Mouse (Mus musculus) brain, embryonic 14.5 days (tissue): ENCODE measurements around the gene Srsf10. TPM values are rescaled to one million over a fixed set of nuclear protein-coding genes. Genes with fewer than 3 reads are reported as not detected.
A peak's percentile ranks its signal among the peaks of the same experiment; 100 is the strongest.

Experiments
- DNase-seq: peaks from one replicate; pipeline ENCODE4 v3.0.0-alpha.2; 2011; ENCODE audit warnings: low read depth
- CTCF ChIP-seq: fragments of 200-500 bp; IDR thresholded peaks from 2 replicates; pipeline ENCODE4 v1.5.1; 2012; ENCODE audit warnings: inconsistent platforms, mild to moderate bottlenecking, moderate library complexity, borderline replicate concordance; ENCODE audit not compliant: insufficient read depth, insufficient read length; ENCODE audit errors: extremely low read depth
- POLR2A ChIP-seq: fragments of 200-500 bp; IDR thresholded peaks from 2 replicates; pipeline ENCODE4 v1.6.1; 2012; ENCODE audit warnings: mild to moderate bottlenecking, inconsistent platforms, borderline replicate concordance; ENCODE audit not compliant: poor library complexity, insufficient read depth, insufficient read length, severe bottlenecking; ENCODE audit errors: extremely low read depth
- polyA plus RNA-seq: library from polyadenylated mRNA; depleted of rRNA; stranded (reverse); fragments of >200 nt; gene quantifications from 2 replicates; pipeline ENCODE4 v1.2.3, GENCODE M21; 2012

Srsf10 gene
- polyA plus RNA-seq, 1 experiment = 128 TPM

DNA sequence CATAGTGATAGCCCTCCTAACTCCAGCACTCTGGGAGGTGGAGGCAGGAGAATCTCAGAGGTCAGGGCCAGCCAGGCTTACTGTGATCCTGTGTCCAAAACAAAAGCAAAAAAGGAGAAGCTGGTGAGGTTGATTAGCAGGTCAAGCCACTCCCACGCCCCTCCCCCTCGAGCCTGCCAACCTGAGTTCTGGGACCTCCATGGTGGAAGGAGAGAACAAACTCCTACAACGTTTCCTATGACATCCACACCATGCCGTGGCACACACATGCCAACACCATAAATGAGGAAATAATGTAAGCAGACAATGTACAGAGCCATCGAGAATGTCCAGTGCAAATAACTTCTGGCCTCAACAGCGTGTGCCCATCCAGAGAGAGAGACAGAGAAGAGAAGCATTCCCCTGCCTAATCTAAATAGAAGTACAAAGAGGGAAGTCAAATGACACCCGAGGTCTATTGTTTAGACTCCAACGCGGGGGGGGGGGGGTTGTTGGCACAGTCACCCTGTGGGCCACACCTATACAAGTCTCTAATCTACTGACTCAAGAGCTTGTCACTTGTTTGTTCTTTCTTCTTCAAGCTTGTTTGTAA lies 20.5 kb downstream of the Srsf10 start:
- TF ChIP-seq POLR2A (no peak), CTCF (no peak)
- DNase-seq = no peak

DNA sequence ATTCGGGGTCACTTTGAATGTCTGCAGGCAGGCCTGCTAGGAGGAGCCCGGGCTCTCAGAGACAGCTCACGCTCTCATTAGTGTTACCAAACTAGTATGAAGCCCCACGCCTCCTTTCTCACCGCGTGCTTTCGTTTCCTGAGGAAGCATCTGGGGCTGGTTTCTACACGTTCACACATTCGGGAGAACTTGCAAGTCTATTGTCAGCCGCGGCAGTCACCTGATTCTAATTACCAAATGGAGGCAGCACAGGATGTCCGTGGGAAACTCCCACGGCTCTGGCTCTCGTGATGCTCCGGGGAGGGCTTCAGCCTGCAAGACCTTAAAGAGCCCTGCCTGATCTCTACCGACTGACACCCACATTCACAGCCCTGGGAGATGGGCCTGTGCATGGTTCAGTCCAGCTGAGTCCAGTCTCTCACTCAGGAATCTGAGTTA lies 21.1 kb downstream of the Srsf10 start:
- no peak for TF ChIP-seq CTCF
- TF ChIP-seq POLR2A = no peak
- DNase-seq = peak; percentile 84

GRCm38 (mm10) chr4:135877742-135878141 lies 22.2 kb downstream of the Srsf10 start:
- TF ChIP-seq CTCF (peak; percentile 32; the same call in 1 of the 2 replicates), POLR2A (no peak)
- DNase-seq = no peak

DNA sequence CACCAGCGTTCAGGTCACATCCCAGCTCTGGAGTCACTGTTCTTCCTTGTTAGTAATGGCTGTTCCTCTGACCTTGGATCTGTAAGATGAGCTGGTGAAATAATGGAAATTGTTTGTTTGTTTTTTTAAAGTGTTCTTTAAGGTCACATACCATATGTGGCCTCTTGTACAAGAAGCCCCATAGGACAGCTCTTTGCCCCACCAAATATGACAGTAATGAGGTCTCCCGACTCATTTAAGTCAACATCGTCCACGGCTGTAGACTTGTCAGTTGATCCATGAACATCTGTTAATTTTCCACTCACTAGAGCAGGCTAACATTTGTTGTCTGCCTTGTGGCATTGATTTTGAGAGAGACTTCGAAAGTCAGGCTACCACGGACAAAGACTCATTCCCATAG lies 23.5 kb downstream of the Srsf10 start:
- DNase-seq = no peak
- TF ChIP-seq CTCF (no peak), POLR2A (no peak)

- no peak for DNase-seq
- TF ChIP-seq CTCF (no peak), POLR2A (no peak)
These were observed 24.5 kb downstream of the Srsf10 start for GRCm38 (mm10) chr4:135880018-135880417.

DNA sequence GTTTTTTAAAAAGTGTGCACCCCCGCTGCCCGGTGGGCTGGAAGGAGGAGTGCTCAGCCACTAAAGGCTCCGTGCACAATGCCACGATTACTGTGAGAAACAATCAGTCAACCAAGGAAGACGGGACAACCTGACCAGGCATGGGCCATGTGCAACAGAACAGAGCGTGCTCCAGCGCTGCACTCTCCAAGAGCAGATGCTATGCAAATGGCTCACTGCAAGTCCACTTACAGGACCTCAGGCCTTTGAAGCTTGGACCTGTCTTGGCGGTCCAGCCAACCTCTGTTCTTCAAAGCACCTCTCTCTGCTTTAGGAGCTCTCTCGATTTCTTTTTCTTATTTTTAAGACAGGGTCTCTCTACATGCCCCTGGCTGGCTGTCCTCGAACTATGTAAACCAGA lies 25.0 kb downstream of the Srsf10 start:
- no peak for DNase-seq
- TF ChIP-seq POLR2A (no peak), CTCF (no peak)

DNA sequence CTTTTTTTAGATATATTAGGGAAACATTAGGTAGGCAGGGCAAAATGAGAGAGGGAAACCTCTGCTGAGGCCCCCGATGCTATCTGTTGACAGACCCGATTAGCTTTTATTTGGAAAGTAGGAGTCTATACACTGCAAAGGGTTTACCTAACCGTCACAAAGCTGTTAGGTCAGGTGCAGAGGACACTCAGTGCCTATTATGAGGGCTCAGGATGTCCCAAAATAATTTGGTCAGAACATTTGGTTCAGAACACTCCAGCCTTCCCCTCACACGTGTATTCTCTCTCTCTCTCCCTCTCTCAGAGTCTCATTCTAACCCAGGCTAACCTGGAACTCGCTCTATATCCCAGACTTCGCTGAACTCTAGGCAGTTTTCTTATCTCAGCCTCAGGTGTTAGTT lies 26.5 kb downstream of the Srsf10 start:
- TF ChIP-seq CTCF = no peak
- no peak for TF ChIP-seq POLR2A

GRCm38 (mm10) chr4:135883401-135883851 lies 27.9 kb downstream of the Srsf10 start:
- no peak for DNase-seq
- TF ChIP-seq CTCF = no peak
- no peak for TF ChIP-seq POLR2A

More for the DNA sequence above, 26.5 kb downstream of the Srsf10 start:
- no peak for DNase-seq

- TF ChIP-seq POLR2A (no peak), CTCF (no peak)
- no peak for DNase-seq
These were observed 28.5 kb downstream of the Srsf10 start for GRCm38 (mm10) chr4:135883881-135884516.

GRCm38 (mm10) chr4:135884531-135884930 lies 29.0 kb downstream of the Srsf10 start:
- TF ChIP-seq CTCF = no peak
- no peak for TF ChIP-seq POLR2A
- DNase-seq = no peak

DNA sequence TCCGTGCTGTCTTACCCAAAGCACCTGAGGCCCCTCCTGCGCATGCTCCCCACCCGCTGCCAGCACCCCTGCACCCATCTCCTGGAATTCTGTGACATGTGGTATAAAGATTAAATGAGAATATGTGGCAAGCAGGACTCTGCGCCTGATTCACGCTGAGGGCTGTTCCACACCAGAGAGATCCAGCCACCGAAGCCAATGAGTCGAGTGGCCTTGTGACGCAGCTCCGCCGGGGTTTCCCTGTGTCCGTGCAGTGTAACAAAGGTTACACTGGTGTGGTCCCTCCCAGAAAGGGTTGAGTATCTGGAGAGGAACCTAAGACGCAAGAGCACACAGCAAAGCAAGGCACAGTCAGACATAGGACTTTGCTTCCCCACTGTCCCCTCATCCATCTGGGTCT lies 30.1 kb downstream of the Srsf10 start:
- TF ChIP-seq POLR2A (no peak), CTCF (no peak)
- DNase-seq = no peak

- no peak for DNase-seq
- TF ChIP-seq POLR2A (no peak), CTCF (no peak)
These were observed 30.6 kb downstream of the Srsf10 start for GRCm38 (mm10) chr4:135886184-135886583.
